Mouse (Mus musculus): ENCODE results near the gene Klhl22. TPM values are rescaled to one million over a fixed set of nuclear protein-coding genes. Genes with fewer than 3 reads are reported as not detected.
A peak's percentile ranks its signal among the peaks of the same experiment; 100 is the strongest.
"Not testable (repeated sequence)": the region's sequence is repeated elsewhere in the genome, so short reads cannot be mapped to it uniquely, and the experiment has no call there.

The Klhl22 gene
- total RNA-seq (2014; fragmentation: Nextera tagmentation) (34.5 and 35.6 TPM in 2 replicates), total RNA-seq (2017) (26.6 and 65.5 TPM in 2 replicates)

DNA sequence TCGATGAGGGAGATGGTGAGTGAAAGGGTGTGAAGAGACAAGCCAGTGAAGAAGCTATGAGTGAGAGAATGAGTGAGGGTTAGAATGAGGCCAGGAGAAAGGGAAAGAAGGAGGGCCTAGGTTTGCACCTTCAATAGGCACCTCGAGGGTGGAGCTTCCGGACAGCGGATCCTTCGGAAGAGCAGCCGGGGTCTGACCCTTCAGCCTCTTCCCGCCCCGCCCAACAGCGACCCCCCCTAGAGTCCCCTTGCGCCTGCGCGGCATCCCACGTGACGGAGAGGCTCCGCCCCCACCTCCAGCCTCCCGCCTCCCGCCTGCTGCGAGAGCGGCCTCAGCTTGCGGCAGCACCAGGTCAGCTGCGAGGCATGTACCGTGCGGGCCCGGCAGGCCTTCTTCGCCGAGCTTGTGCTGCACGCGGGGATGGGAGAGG is at the start of gene Klhl22:
Gene Klhl22, plus strand, starts transcription at position 275 of the 430 bp plus-strand sequence.
- ATAC-seq (replicated peaks; ENCODE audit: low FRiP score, low TSS enrichment, poor library complexity, severe bottlenecking): peak; percentile 48; the same call in 1 of the 2 replicates

DNA sequence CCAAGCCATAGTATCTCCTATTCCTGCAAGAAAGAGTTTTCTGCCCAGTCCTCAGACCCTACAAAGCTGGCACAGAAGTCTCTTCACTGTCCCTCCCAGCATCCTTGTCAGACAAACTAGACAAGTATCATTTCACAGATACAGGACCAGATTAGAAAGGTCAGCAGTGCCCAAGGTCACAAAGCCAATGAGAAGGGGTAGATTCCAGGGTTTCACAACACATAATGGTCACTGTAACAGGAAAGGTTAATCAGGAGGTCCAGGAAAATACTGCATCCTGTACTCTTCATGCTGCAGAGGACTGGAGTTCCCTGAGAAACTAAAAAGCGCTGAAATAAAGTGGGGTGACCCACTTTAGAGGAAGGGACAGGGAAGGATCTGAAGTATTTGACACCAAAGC is 41.6 kb upstream of the Klhl22 start:
- no peak for ATAC-seq (replicated peaks; ENCODE audit: low FRiP score, low TSS enrichment, poor library complexity, severe bottlenecking)

GRCm38 (mm10) chr16:17721114-17721808 is 38.2 kb upstream of the Klhl22 start:
- no peak for ATAC-seq (replicated peaks; ENCODE audit: low FRiP score, low TSS enrichment, poor library complexity, severe bottlenecking)

GRCm38 (mm10) chr16:17721822-17722460 is 37.5 kb upstream of the Klhl22 start:
- ATAC-seq (replicated peaks; ENCODE audit: low FRiP score, low TSS enrichment, poor library complexity, severe bottlenecking): no peak; the same call in 1 of the 2 replicates

GRCm38 (mm10) chr16:17722461-17723324 is 36.7 kb upstream of the Klhl22 start:
- peak; percentile 92 for ATAC-seq (replicated peaks; ENCODE audit: low FRiP score, low TSS enrichment, poor library complexity, severe bottlenecking)

- no peak for ATAC-seq (replicated peaks; ENCODE audit: low FRiP score, low TSS enrichment, poor library complexity, severe bottlenecking)
These were observed 36.1 kb upstream of the Klhl22 start for GRCm38 (mm10) chr16:17723325-17723626.

DNA sequence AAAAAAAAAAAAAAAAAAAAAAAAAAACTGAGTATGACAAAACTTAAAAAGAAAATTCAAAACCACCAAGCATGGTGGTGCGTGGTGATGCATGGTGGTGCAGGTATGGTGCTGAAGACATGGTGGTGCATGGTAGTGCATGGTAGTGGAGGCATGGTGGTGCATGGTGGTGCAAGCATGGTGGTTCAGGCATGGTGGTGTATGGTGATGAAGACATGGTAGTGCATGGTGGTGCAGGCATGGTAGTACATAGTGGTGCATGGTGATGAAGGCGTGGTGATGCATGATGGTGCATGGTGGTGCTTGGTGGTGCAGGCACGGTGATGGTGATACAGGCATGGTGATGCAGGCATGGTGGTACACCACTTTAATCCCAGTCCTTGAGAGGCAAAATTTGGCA is 35.0 kb upstream of the Klhl22 start:
- no peak for ATAC-seq (replicated peaks; ENCODE audit: low FRiP score, low TSS enrichment, poor library complexity, severe bottlenecking)

DNA sequence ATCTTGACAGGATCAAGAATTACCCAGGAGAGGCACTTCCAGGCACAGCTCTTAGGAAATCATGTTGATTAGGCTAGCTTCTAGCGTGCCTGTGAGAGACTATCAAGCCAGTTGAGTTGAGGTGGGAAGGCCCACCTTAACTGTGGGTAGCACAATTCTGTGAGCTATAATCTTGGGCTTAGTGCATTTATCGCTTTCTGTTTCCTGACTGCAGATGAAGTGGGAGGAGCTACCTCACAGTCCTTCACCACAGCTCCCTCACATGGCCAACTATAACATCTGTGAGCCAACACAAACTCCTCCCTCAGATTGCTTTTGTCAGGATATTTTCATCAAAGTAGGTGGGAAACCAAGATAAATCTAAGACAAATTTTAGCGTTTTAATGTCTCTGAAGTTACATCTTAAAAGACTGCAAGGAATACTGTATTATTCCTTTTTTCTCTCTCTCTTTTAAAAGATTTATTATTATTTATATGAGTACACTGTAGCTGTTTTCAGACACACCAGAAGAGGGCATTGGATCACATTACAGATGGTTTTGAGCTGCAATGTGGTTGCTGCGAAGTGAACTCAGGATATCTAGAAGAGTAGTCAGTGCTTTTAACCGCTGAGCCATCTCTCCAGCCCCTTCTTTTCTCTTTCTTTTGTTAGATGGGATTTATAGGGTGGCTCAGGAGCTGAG is 32.1 kb upstream of the Klhl22 start:
- ATAC-seq (replicated peaks; ENCODE audit: low FRiP score, low TSS enrichment, poor library complexity, severe bottlenecking): peak; percentile 91

DNA sequence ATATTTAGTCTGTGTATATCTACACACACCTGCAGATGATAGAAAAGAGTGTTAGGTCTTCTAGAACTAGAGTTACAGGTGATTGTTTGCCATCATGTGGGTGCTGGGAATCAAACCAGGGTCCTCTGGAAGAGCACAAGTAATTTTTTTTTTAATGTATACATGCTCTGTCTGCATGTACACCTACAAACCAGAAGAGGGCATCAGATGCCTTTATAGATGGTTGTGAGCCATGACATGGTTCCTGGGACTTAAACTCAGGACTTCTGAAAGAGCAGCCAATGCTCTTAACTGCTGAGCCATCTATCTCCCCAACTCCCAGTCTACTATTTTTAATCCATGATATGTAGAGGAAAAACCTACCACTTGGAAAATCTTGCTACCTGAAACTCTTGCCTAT is 29.4 kb upstream of the Klhl22 start:
- 0 out of 2 replicates have a peak, but pooled peaks have one; percentile 46 for ATAC-seq (replicated peaks; ENCODE audit: low FRiP score, low TSS enrichment, poor library complexity, severe bottlenecking)

- no peak for ATAC-seq (replicated peaks; ENCODE audit: low FRiP score, low TSS enrichment, poor library complexity, severe bottlenecking)
These were observed 27.4 kb upstream of the Klhl22 start for GRCm38 (mm10) chr16:17732021-17732420.

DNA sequence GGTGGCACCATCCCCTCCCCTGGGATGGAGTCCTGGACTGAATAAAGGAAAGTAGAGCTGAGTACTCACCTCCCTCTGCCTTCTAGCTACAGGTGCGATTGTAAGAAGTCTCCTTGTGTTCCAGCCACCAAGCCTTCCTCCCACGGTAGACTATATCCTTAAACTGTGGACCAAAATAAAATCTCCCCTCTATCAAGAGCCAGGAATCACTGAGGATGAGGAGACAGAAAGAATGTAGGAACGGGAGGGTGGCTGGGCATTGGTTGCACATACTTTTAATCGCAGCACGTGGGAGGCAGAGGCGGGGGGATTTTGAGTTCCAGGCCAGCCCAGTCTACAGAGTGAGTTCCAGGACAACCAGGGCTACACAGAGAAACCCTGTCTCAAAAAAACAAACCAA is 27.0 kb upstream of the Klhl22 start:
- ATAC-seq (replicated peaks; ENCODE audit: low FRiP score, low TSS enrichment, poor library complexity, severe bottlenecking): no peak

GRCm38 (mm10) chr16:17732841-17733340 is 26.5 kb upstream of the Klhl22 start, which contains the start of gene Med15:
Gene Med15 (minus strand): TSS chr16:17732891.
- ATAC-seq (replicated peaks; ENCODE audit: low FRiP score, low TSS enrichment, poor library complexity, severe bottlenecking): no peak

DNA sequence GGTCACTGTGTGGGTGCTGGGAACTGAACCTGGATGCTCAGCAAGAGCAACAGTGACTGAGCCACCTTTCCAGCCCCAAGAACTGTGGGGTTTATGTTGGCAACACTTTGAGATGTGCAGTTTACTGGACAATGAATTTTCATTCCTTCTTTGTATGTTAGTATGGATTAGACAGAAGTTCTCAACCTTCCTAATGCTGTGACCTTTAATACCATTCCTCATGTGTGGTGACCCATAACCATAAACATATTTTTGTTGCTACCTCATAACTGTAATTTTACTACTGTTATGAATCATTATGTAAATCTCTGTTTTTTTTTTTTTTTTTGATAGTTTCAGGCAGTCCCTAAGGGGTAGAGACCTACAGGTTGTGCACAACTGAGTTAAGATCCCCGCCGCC is 25.8 kb upstream of the Klhl22 start:
- no peak for ATAC-seq (replicated peaks; ENCODE audit: low FRiP score, low TSS enrichment, poor library complexity, severe bottlenecking)

GRCm38 (mm10) chr16:17734872-17735271 is 24.5 kb upstream of the Klhl22 start:
- not testable (repeated sequence) for ATAC-seq (replicated peaks; ENCODE audit: low FRiP score, low TSS enrichment, poor library complexity, severe bottlenecking)

- no peak for ATAC-seq (replicated peaks; ENCODE audit: low FRiP score, low TSS enrichment, poor library complexity, severe bottlenecking)
These were observed 23.3 kb upstream of the Klhl22 start for GRCm38 (mm10) chr16:17736156-17736555.

DNA sequence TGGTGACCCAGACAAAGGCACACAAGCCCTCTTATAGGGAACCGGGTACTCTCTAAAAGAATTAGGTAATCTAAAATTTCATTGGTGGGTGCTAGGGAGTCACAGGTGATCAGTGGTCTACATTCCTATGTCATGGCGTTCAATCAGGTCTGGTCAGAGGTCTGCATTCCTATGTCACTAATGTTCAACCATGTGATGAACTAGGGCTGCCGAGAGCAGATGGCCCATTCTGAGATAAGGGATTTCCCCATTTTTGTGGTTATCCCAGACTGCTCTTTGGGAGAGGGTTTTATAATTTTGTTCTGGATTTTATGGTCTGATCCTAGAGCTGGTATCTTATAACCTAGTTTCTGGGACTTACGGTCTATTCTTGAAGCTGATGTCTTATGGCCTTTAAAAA is 19.3 kb upstream of the Klhl22 start:
- no peak for ATAC-seq (replicated peaks; ENCODE audit: low FRiP score, low TSS enrichment, poor library complexity, severe bottlenecking)

DNA sequence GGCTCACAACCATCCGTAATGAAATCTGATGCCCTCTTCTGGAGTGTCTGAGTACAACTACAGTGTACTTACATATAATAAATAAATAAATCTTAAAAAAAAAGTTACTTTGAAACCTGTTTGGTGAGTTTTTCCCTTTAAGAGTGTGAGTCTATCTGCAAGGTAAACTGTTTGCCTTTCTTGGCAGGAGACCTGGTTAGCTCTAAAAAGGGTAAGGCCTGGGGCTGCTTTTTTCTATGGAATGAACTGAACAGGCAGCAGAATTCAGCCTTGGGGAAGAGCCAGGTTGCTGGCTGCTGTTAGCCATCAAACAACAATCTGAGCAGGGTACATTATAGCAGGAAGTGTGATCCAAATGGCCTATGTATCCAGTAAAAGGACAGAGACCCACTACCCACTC is 16.6 kb upstream of the Klhl22 start:
- ATAC-seq (replicated peaks; ENCODE audit: low FRiP score, low TSS enrichment, poor library complexity, severe bottlenecking): no peak

DNA sequence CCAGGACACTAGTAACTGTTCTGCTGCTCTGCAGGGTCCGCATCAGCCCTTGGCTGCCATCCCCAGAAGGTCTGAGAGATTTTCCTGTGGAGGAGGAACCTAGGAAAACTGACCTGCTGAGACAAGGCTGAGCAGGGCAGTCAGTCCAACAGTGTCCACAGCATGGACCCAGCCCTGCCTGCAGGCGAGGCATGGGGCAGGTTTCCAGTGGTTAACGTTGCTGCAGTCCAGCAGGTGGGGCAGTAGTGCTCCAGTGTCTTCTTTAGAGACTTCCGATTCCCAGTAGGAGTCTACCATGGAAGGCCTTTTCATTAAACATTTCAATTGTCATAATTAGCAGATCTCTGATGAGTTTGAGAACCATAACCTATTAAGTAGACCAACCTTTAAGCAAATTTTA is 16.1 kb upstream of the Klhl22 start:
- no peak; the same call in 1 of the 2 replicates for ATAC-seq (replicated peaks; ENCODE audit: low FRiP score, low TSS enrichment, poor library complexity, severe bottlenecking)

GRCm38 (mm10) chr16:17744536-17744935 is 14.9 kb upstream of the Klhl22 start:
- ATAC-seq (replicated peaks; ENCODE audit: low FRiP score, low TSS enrichment, poor library complexity, severe bottlenecking): peak; percentile 78
